Mouse (Mus musculus) kidney, postnatal 25 days (tissue): ENCODE results near the gene Slc4a10.

Experiments used
- DNase-seq, 2 experiments: peaks; one replicate each; pipeline ENCODE4 v3.0.0; 2021; ENCODE audit warnings: mixed read lengths in 2 of 2

Gene Slc4a10

GRCm38 (mm10) chr2:62279777-62280176, 233.5 kb downstream of the Slc4a10 start:
- DNase-seq, result no peak

- no peak for DNase-seq
Measured at GRCm38 (mm10) chr2:62285026-62285425, 238.8 kb downstream of the Slc4a10 start.

GRCm38 (mm10) chr2:62285847-62286246, 239.6 kb downstream of the Slc4a10 start:
- DNase-seq, result no peak

GRCm38 (mm10) chr2:62287532-62287931, 241.3 kb downstream of the Slc4a10 start:
- no peak for DNase-seq

GRCm38 (mm10) chr2:62293846-62294245, 247.6 kb downstream of the Slc4a10 start:
- DNase-seq, result no peak

- DNase-seq, result no peak
Measured at GRCm38 (mm10) chr2:62301716-62302115, 255.5 kb downstream of the Slc4a10 start.

- no peak for DNase-seq
Measured at GRCm38 (mm10) chr2:62306978-62307377, 260.7 kb downstream of the Slc4a10 start.

GRCm38 (mm10) chr2:62307477-62307876, 261.2 kb downstream of the Slc4a10 start:
- DNase-seq, result no peak

- no peak for DNase-seq
Measured at GRCm38 (mm10) chr2:62316930-62317329, 270.7 kb downstream of the Slc4a10 start.

- no peak for DNase-seq
Measured at GRCm38 (mm10) chr2:62319489-62319888, 273.2 kb downstream of the Slc4a10 start.

GRCm38 (mm10) chr2:62323078-62323637, 276.9 kb downstream of the Slc4a10 start:
- peak in 1 of 2 experiments; percentile 31 for DNase-seq

- no peak for DNase-seq
Measured at GRCm38 (mm10) chr2:62325388-62325787, 279.1 kb downstream of the Slc4a10 start.

- no peak for DNase-seq
Measured at GRCm38 (mm10) chr2:62331913-62332312, 285.7 kb downstream of the Slc4a10 start.

GRCm38 (mm10) chr2:62332465-62332864, 286.2 kb downstream of the Slc4a10 start:
- DNase-seq, result no peak

- no peak for DNase-seq
Measured at GRCm38 (mm10) chr2:62334397-62335243, 288.4 kb downstream of the Slc4a10 start.

GRCm38 (mm10) chr2:62337086-62337485, 290.8 kb downstream of the Slc4a10 start:
- DNase-seq, result no peak

GRCm38 (mm10) chr2:62339222-62339944, 293.1 kb downstream of the Slc4a10 start:
- no peak for DNase-seq

- no peak for DNase-seq
Measured at GRCm38 (mm10) chr2:62341061-62341733, 294.9 kb downstream of the Slc4a10 start.

- DNase-seq, result no peak
Measured at GRCm38 (mm10) chr2:62341734-62342128, 295.5 kb downstream of the Slc4a10 start.

- DNase-seq, result no peak
Measured at GRCm38 (mm10) chr2:62344367-62344766, 298.1 kb downstream of the Slc4a10 start.

- DNase-seq, result no peak
Measured at GRCm38 (mm10) chr2:62346771-62347170, 300.5 kb downstream of the Slc4a10 start.

- no peak for DNase-seq
Measured at GRCm38 (mm10) chr2:62347762-62348161, 301.5 kb downstream of the Slc4a10 start.

- no peak for DNase-seq
Measured at GRCm38 (mm10) chr2:62352035-62352434, 305.8 kb downstream of the Slc4a10 start.
